Mouse (Mus musculus): Measurements from ENCODE around the gene Znrf4. TPM values are rescaled to one million over a fixed set of nuclear protein-coding genes. Genes with fewer than 3 reads are reported as not detected.

Gene Znrf4
- polyA plus RNA-seq, 1 experiment from 2014 or later: not detected

DNA sequence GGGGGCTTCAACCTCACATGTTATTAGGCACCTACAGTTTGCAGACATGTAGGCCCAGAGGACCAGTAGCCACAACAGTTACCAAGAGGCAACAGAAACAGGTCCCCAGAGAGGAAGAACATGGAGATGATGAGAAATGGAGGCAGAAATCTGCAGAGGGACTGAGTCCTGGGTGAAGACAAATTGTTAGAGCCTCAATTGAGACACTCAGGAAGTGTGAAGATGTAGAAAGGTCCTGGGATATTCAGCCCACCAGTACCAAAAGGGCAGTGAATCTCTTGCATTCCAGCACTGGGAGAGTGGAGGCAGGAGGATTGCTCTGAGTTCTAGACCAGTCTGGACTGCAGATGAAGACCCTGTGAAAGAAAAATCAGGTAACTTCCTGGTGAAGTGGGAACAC lies 2.1 kb upstream of the Znrf4 start:
- Histone ChIP-seq H3K4me3 (ENCODE audit: low read depth, low read length) (no peak overlapping the region), H3K27me3 (replicated peaks; ENCODE audit: control insufficient read depth, insufficient read depth, low read length) (peaks cover 39% of the 10 kb centered on the region), H3K4me2 (ENCODE audit: low read depth, low read length) (no peak overlapping the region), H3K9ac (ENCODE audit: low read depth, low read length) (no peak overlapping the region), H3K9me3 (ENCODE audit: control insufficient read depth, low read length) (peaks cover 3% of the 10 kb centered on the region; the same call in 1 of the 2 replicates), H3K27ac (replicated peaks; ENCODE audit: low read depth, low read length) (no peak overlapping the region), H3K36me3 (ENCODE audit: control insufficient read depth, insufficient read depth, low read length) (no peaks in the 10 kb centered on the region), H3K4me1 (ENCODE audit: control insufficient read depth, insufficient read depth, low read length) (peaks cover 12% of the 10 kb centered on the region)
- DNase-seq (ENCODE audit: low spot score) (no peak), ATAC-seq (ENCODE audit: low read depth) (no peak)

DNA sequence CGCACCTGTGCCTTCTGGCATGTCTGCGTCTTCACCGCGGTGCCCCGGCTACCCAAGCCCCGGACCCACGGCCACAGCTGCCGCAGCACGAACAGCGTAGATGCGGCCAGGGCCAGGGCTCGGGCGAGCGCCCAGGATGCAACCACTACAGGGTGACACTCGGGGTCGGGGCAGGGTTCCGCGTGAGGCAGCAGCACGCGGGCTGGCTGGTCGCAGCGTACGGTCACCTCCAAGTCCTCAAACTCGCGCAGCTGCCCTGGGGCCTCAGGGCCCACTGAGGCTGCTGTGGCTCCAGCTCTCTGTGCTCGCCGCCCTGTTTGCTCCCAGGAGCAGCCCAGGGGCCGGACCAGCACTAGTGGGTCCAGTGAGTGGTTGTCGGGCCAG lies 532 bp downstream of the Znrf4 start:
- Histone ChIP-seq H3K9ac (ENCODE audit: low read depth, low read length) (peak overlapping the region; percentile 25), H3K4me1 (ENCODE audit: control insufficient read depth, insufficient read depth, low read length) (peaks cover 16% of the 10 kb centered on the region), H3K27me3 (replicated peaks; ENCODE audit: control insufficient read depth, insufficient read depth, low read length) (peaks cover 46% of the 10 kb centered on the region), H3K4me2 (ENCODE audit: low read depth, low read length) (peak overlapping the region; percentile 51), H3K27ac (replicated peaks; ENCODE audit: low read depth, low read length) (no peak overlapping the region), H3K9me3 (ENCODE audit: control insufficient read depth, low read length) (peaks cover 2% of the 10 kb centered on the region; the same call in 1 of the 2 replicates), H3K36me3 (ENCODE audit: control insufficient read depth, insufficient read depth, low read length) (no peaks in the 10 kb centered on the region), H3K4me3 (ENCODE audit: low read depth, low read length) (peak overlapping the region; percentile 31)
- ATAC-seq (ENCODE audit: low read depth) (no peak), DNase-seq (ENCODE audit: low spot score) (no peak)
- WGBS: 20% methylated on average over 22 of the region's 29 CpGs

DNA sequence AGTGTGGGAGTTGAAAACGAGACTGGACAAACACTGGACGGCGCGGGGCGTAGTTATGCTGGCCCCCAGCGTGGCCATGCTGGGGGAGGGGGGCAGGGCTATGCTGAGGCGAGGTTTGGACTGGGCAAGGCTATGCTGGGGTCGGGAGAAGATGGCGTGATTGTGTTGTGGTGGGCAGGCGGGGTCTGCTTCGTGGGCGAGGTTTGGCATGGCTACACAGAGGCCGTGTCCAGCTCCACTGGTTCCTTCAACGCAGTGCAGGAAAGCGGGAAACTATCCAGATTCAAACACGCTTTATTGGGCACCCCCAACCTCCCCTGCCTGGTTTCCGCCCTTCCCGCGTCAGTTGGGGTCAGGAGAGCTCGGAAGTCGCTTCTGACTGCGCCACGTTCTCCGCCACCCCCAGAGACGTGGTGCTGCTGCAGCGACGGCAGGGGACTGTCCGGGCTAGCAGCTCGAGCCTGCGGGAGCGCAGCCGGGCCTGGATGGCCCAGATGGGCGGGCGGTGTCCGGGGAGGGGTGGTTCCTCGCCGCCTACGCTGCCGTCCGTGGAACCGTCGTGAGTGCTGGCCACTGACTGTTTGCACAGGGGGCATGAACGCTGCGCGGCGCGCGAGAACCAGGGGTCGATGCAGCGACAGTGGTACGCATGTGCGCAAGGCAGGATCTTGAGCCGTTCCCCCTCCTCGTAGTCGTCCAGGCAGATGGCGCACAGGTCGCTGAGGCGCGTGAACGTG lies 1.1 kb downstream of the Znrf4 start:
- ATAC-seq (ENCODE audit: low read depth) (no peak), DNase-seq (ENCODE audit: low spot score) (no peak)
- no peaks in the 10 kb centered on the region for H3K36me3 ChIP-seq (ENCODE audit: control insufficient read depth, insufficient read depth, low read length)
- peaks cover 14% of the 10 kb centered on the region for H3K4me1 ChIP-seq (ENCODE audit: control insufficient read depth, insufficient read depth, low read length)
- peak overlapping the region; percentile 25 for H3K9ac ChIP-seq (ENCODE audit: low read depth, low read length)
- H3K4me3 ChIP-seq (ENCODE audit: low read depth, low read length): peak overlapping the region; percentile 31
- H3K27me3 ChIP-seq (replicated peaks; ENCODE audit: control insufficient read depth, insufficient read depth, low read length): peaks cover 46% of the 10 kb centered on the region
- peak overlapping the region; percentile 51 for H3K4me2 ChIP-seq (ENCODE audit: low read depth, low read length)
- H3K27ac ChIP-seq (replicated peaks; ENCODE audit: low read depth, low read length): no peak overlapping the region
- WGBS: 10% methylated on average over 35 of the region's 60 CpGs
- H3K9me3 ChIP-seq (ENCODE audit: control insufficient read depth, low read length): no peaks in the 10 kb centered on the region

DNA sequence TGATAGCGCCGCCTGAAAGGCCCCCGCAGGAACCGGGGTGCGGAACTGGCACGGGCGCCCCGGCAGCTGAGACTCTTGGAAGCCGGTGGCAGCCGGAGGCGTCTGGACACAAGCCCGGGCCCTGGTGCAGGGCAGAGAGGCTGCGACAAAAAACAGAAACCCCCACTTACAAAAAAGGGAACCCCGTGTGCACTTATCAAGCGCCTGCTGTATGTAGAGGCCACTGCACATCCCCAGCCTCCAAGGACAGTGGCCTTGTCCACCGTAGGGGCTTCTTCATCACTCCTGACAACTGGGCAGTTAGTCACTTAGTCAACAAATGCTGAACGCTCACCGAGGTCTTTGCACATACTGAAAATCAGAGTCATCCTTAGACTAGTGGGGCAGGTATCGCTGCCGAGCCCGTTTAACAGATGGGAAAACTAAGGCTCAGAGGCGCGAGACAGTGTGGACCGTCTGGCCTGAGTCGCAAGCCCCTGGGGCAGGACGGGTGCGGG lies 1.7 kb downstream of the Znrf4 start:
- no peaks in the 10 kb centered on the region for H3K9me3 ChIP-seq (ENCODE audit: control insufficient read depth, low read length)
- no peak for DNase-seq (ENCODE audit: low spot score)
- H3K4me1 ChIP-seq (ENCODE audit: control insufficient read depth, insufficient read depth, low read length): peaks cover 8% of the 10 kb centered on the region
- peak overlapping the region; percentile 31 for H3K4me3 ChIP-seq (ENCODE audit: low read depth, low read length)
- no peaks in the 10 kb centered on the region for H3K36me3 ChIP-seq (ENCODE audit: control insufficient read depth, insufficient read depth, low read length)
- WGBS: 27% methylated on average over 22 of the region's 27 CpGs
- peaks cover 46% of the 10 kb centered on the region for H3K27me3 ChIP-seq (replicated peaks; ENCODE audit: control insufficient read depth, insufficient read depth, low read length)
- ATAC-seq (ENCODE audit: low read depth): no peak
- no peak overlapping the region; the same call in 1 of the 2 replicates for H3K9ac ChIP-seq (ENCODE audit: low read depth, low read length)
- H3K27ac ChIP-seq (replicated peaks; ENCODE audit: low read depth, low read length): no peak overlapping the region
- H3K4me2 ChIP-seq (ENCODE audit: low read depth, low read length): peak overlapping the region; percentile 51; the same call in 1 of the 2 replicates

DNA sequence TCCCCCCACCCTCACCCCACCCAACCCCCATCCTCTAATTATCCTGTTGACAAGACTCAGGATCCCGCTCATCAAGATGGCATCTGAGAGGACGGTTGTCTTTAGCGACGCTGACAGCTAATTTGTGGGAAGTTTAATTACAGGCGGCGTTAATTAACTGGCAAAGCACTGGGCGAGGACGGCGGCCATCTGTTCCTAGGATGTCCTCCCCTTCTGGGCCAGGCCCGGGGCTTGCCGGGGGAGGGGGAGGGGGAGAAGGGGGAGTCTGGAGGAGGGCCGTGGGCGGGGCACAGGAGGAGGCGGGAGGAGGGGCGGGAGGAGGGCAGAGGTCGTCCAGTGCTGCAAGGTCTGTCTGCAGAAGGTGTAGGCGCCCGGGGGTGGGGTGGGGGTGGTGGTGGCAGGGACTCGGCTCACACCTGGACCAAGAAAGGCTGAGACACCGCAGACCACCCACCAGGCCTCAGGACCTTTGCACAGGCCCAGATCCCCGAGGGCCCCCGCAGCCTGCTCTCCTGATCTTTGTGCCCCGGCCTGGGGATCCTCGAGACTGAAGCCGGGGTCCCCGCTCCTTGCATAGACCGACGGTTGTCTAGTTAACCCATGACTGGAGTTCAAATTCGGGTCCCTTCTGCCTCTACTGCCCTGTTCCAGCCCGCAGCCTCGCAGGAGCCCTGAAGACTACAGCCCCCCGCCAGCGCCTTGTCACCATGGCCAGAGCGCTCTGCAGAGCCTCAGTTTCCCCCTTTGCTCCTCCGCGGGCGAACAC lies 2.3 kb downstream of the Znrf4 start:
- H3K27ac ChIP-seq (replicated peaks; ENCODE audit: low read depth, low read length): no peak overlapping the region
- H3K4me2 ChIP-seq (ENCODE audit: low read depth, low read length): peak overlapping the region; percentile 20; the same call in 1 of the 2 replicates
- peaks cover 46% of the 10 kb centered on the region for H3K27me3 ChIP-seq (replicated peaks; ENCODE audit: control insufficient read depth, insufficient read depth, low read length)
- WGBS: 7% methylated on average over 18 of the region's 37 CpGs
- DNase-seq (ENCODE audit: low spot score): peak; percentile 72
- peak overlapping the region; percentile 6; the same call in 1 of the 2 replicates for H3K4me3 ChIP-seq (ENCODE audit: low read depth, low read length)
- peaks cover 5% of the 10 kb centered on the region for H3K4me1 ChIP-seq (ENCODE audit: control insufficient read depth, insufficient read depth, low read length)
- ATAC-seq (ENCODE audit: low read depth): no peak
- no peak overlapping the region for H3K9ac ChIP-seq (ENCODE audit: low read depth, low read length)
- no peaks in the 10 kb centered on the region for H3K36me3 ChIP-seq (ENCODE audit: control insufficient read depth, insufficient read depth, low read length)
- H3K9me3 ChIP-seq (ENCODE audit: control insufficient read depth, low read length): no peaks in the 10 kb centered on the region; the same call in 1 of the 2 replicates

DNA sequence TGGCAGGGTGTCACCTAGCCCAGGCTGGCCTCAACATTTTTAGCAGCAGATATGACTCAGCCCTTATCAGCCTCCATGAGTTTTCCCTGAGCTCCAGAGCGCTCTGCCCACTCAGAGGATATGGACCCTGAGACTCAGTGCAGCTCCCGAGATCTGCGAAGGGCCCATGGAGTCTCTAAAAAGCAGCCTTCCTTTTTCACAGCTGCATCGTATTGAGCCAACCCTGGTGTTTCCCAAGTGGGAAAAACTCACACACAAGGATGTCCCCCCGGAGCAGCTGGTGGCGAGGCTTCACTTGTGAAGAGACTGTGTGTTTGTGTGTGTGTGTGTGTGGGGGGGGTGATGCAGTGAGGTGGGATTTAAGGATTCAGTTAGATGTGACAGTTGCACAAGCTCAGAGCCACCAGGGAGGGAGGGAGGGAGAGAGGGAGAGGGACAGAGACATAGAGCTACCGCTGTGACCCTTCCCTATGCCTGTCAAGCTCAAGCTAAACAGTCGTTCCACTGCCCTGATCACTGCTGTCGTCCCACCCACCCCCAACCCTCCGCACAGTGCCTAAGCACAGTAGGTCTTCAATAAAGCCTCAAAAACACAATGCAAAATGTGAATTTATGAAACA lies 3.1 kb downstream of the Znrf4 start:
- peaks cover 5% of the 10 kb centered on the region for H3K4me1 ChIP-seq (ENCODE audit: control insufficient read depth, insufficient read depth, low read length)
- no peaks in the 10 kb centered on the region for H3K36me3 ChIP-seq (ENCODE audit: control insufficient read depth, insufficient read depth, low read length)
- WGBS: 42% methylated on average over 10 of the region's 10 CpGs
- H3K27ac ChIP-seq (replicated peaks; ENCODE audit: low read depth, low read length): no peak overlapping the region
- no peak overlapping the region for H3K9ac ChIP-seq (ENCODE audit: low read depth, low read length)
- peaks cover 7% of the 10 kb centered on the region for H3K9me3 ChIP-seq (ENCODE audit: control insufficient read depth, low read length)
- DNase-seq (ENCODE audit: low spot score): peak; percentile 32
- no peak for ATAC-seq (ENCODE audit: low read depth)
- no peak overlapping the region for H3K4me2 ChIP-seq (ENCODE audit: low read depth, low read length)
- H3K4me3 ChIP-seq (ENCODE audit: low read depth, low read length): no peak overlapping the region
- H3K27me3 ChIP-seq (replicated peaks; ENCODE audit: control insufficient read depth, insufficient read depth, low read length): peaks cover 46% of the 10 kb centered on the region

DNA sequence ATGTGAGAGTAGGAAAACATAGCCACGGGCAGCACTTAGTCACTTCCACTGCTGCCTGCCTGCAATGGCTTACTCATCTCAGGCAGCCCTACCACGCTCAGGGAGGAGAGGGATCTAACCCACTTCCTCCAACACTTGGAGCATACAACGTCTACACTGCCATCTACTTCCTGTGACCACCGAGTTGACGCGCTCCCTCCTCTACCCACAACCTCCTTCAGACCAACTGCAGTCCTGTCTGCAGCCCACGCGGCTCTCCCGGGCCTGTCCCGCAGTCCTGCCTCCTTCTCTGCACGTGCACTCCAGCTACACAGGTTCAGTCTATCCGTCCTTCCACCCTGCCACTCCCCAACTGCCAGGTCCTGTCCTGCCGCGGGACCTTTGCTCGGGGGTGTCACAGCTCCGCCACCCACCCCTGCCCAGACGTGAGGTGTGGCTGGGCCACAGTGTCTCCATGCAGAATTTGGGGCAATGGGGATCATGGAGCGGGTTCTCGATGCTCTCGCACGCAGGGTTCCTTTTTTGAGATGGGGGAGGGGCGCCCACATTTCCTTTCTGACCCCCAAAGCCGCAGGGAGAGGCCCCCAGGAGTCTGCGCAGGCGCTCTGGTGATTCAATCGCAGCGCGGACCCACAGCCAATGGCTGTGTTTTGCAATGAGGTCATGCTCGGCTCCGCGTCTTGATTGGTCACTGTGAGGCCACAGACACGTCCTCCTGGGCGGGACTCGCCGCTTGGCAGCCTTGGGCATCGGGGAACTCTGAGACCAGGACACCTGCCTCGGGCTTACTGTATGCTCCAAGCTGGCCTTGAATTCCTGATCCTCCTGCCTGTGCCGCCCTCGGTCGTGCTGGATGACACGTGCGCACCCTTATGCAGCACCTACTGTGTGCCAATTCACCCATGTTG lies 4.8 kb downstream of the Znrf4 start:
- Histone ChIP-seq H3K27ac (replicated peaks; ENCODE audit: low read depth, low read length) (peak overlapping the region; percentile 93), H3K4me2 (ENCODE audit: low read depth, low read length) (peak overlapping the region; percentile 98), H3K4me1 (ENCODE audit: control insufficient read depth, insufficient read depth, low read length) (peaks cover 5% of the 10 kb centered on the region), H3K27me3 (replicated peaks; ENCODE audit: control insufficient read depth, insufficient read depth, low read length) (peaks cover 38% of the 10 kb centered on the region), H3K36me3 (ENCODE audit: control insufficient read depth, insufficient read depth, low read length) (no peaks in the 10 kb centered on the region), H3K9me3 (ENCODE audit: control insufficient read depth, low read length) (peaks cover 9% of the 10 kb centered on the region), H3K4me3 (ENCODE audit: low read depth, low read length) (peak overlapping the region; percentile 63), H3K9ac (ENCODE audit: low read depth, low read length) (peak overlapping the region; percentile 87)
- peak; percentile 97 for ATAC-seq (ENCODE audit: low read depth)
- under 1% methylated on average over 34 of the region's 42 CpGs for WGBS
- DNase-seq (ENCODE audit: low spot score): peak; percentile 99
